Mouse (Mus musculus): ENCODE results near the gene Trim11. TPM values are rescaled to one million over a fixed set of nuclear protein-coding genes. Genes with fewer than 3 reads are reported as not detected.
A peak's percentile ranks its signal among the peaks of the same experiment; 100 is the strongest.

Gene Trim11
- total RNA-seq, 2 experiments from 2014 or later: 26.0 to 27.0 TPM

DNA sequence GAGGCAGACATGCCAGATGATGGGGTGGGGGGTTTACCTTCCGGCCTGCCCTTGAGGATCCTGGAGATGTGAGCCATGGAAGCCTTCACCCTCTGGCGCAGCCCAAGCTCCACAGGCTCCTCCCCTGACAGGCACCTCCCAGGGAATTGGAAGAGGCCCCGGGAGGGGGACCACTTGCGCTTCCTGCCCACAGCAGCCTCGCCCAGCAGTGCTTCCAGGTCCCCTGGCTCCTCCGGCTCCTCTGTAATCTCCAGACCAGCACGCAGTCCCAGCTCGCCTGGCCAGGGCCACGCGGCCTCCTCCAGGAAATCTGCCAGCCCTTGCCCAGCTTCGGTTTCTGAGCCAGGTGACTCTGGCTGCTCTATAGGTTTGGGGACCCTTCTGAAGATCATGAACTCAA lies 21.3 kb downstream of the Trim11 start:
- intact Hi-C loops (cut with DNase I): no loop called here
- no peak for DNase-seq

DNA sequence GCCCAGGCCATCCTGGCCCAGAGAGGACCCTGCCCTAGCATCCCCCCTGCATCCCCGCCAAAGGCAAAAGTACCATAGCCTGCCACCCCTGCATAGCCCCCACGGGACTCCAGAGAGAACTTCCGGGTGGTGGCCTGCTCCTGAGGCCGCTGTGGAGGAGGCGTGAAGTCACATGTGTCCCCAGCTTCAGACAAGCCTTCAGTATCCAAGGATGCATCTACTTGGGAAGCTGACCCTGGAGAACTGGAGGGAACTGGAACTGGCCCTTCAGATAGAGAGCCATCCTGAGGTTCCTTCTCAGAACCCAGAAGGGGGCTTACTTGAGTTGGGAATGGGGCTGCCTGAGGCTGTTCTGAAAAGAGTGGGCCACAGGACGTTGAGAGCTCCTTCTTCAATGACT lies 21.9 kb downstream of the Trim11 start:
- intact Hi-C loops (cut with DNase I): no loop called here
- DNase-seq: no peak

GRCm38 (mm10) chr11:59000635-59001034 lies 22.7 kb downstream of the Trim11 start:
- no peak for DNase-seq
- intact Hi-C loops (cut with DNase I): no loop called here

DNA sequence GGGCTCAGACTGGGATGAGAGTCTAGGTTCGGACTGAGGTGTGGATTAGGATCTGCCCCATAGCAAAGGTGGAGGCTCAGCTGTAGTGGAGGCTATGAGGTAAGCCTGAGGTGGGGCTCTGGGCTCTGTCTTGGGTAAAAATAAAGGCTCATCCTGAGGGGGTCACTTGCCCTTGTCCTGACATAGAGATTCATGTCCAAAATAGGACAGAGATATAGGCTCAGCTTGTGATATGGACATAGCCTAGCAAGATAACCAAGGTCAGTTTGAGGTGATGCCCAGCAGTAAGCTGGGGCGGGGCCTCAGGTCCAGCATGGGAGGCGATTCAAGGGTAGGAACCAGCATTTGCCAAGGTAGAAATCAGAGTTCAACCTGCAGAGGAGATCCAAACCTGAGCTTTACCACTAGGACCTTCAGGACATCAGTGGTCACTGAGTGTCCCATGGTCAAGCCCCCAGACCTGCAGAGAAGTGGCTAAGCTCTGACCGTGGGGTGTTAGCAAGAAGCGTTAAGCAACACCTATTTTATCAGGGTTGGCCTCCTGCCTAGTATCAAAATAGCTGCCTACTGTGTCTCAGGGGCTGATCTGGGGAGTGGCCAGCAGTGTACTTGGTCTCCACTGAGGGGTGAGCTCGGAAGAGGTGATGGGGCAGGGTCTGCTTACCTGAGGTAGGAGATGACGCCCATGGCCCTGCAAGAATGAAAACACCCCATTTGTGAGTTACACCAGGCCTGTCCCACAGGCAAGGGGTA lies 24.6 kb downstream of the Trim11 start:
- no peak for DNase-seq
- intact Hi-C loops (cut with DNase I): no loop called here

- DNase-seq: peak; percentile 55
- intact Hi-C loops (cut with DNase I): no loop called here
These were observed 37.2 kb downstream of the Trim11 start for GRCm38 (mm10) chr11:59015052-59015451.

DNA sequence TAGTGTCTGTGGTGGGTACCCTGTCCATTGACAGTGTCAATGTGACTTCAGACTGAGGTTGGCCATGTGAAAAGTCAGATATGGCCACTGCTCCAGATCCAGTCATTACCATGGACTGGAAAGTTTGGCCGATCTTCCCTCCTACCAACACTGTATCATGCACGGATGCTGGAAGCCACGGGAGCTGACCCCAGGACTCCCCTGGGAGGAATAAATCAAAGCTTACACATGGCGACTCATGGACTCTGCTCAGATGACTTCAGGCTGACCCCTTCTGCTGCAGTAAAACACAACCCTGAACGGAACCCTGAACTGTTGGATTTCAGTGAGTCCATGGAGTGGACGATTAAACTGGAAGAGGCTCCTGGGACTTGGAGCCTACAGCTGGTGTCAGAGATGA lies 48.5 kb downstream of the Trim11 start:
- DNase-seq: no peak
- intact Hi-C loops (cut with DNase I): no loop called here

- DNase-seq: no peak
- intact Hi-C loops (cut with DNase I): no loop called here
These were observed 51.1 kb downstream of the Trim11 start for GRCm38 (mm10) chr11:59029003-59029402.

Small RNA genes within 50 kb of the gene (microRNA-seq; reads per million reads assigned to microRNA genes)
- gene Gm44313: not detected

Other genes with a start within 250 kb of the Trim11 start
- under 1 TPM in 1 of 2 experiments, not detected in 1; 0.30 TPM for gene Olfr317, start 238.9 kb upstream of the Trim11 start, total RNA-seq (2021)
- gene Olfr316, start 225.4 kb upstream of the Trim11 start, total RNA-seq (2021): not detected
- not detected for gene Olfr315, start 204.9 kb upstream of the Trim11 start, total RNA-seq (2021)
- gene Olfr314, start 195.1 kb upstream of the Trim11 start, total RNA-seq (2021): not detected
- gene Fam183b, start 176.1 kb upstream of the Trim11 start, total RNA-seq (2021): 1 to 10 TPM; 1.6 to 1.8 TPM
- gene Olfr313, start 163.1 kb upstream of the Trim11 start, total RNA-seq (2021): not detected
- gene Olfr312, start 148.9 kb upstream of the Trim11 start, total RNA-seq (2021): not detected
- not detected for gene Olfr311, start 138.8 kb upstream of the Trim11 start, total RNA-seq (2021)
- gene Gm12258, start 130.9 kb upstream of the Trim11 start, total RNA-seq (2021): 10 to 100 TPM; 18.4 TPM
- 10 to 100 TPM; 14.5 to 14.6 TPM for gene 2810021J22Rik, start 110.9 kb upstream of the Trim11 start, total RNA-seq (2021)
- 10 to 100 TPM; 11.9 to 12.4 TPM for gene Zfp39, start 73.9 kb upstream of the Trim11 start, total RNA-seq (2021)
- gene Btnl10, start 60.2 kb upstream of the Trim11 start, total RNA-seq (2021): under 1 TPM; 0.20 to 0.40 TPM
- 100 to 1,000 TPM; 386 to 426 TPM for gene Rnf187, start 39.2 kb upstream of the Trim11 start, total RNA-seq (2021)
- gene Hist3h2ba, start 29.2 kb upstream of the Trim11 start, total RNA-seq (2021): 100 to 1,000 TPM; 299 to 314 TPM
- 100 to 1,000 TPM in 1 of 2 experiments, 10 to 100 TPM in 1; 95.0 to 101 TPM for gene Hist3h2a, start 23.4 kb upstream of the Trim11 start, total RNA-seq (2021)
- gene Trim17, start 23.4 kb upstream of the Trim11 start, total RNA-seq (2021): 1 to 10 TPM; 1.8 to 2.0 TPM
- 1 to 10 TPM; 4.4 to 4.7 TPM for gene Obscn, start 158.3 kb downstream of the Trim11 start, total RNA-seq (2021)
- 10 to 100 TPM in 1 of 2 experiments, 1 to 10 TPM in 1; 8.9 to 13.1 TPM for gene Iba57, start 185.6 kb downstream of the Trim11 start, total RNA-seq (2021)
- gene Gjc2, start 205.1 kb downstream of the Trim11 start, total RNA-seq (2021): under 1 TPM; 0.86 to 0.89 TPM
- gene Guk1, start 214.1 kb downstream of the Trim11 start, total RNA-seq (2021): 100 to 1,000 TPM in 1 of 2 experiments, 10 to 100 TPM in 1; 93.9 to 107 TPM
- 10 to 100 TPM; 28.8 to 33.5 TPM for gene Mrpl55, start 224.4 kb downstream of the Trim11 start, total RNA-seq (2021)
- 10 to 100 TPM; 15.5 to 18.6 TPM for gene 2310033P09Rik, start 230.2 kb downstream of the Trim11 start, total RNA-seq (2021)

All from left cerebral cortex, postnatal 4 days (tissue).